Mouse (Mus musculus) frontal cortex, postnatal 14 days (tissue): ENCODE data around the gene Tbc1d8.

Source experiments
- DNase-seq, 2 experiments: peaks; one replicate each; pipeline ENCODE4 v3.0.0; 2022; ENCODE audit warnings: low spot score in 2 of 2

Tbc1d8 gene

GRCm38 (mm10) chr1:39478896-39479200 lies 293 bp upstream of the Tbc1d8 start:
- DNase-seq = no peak

DNA sequence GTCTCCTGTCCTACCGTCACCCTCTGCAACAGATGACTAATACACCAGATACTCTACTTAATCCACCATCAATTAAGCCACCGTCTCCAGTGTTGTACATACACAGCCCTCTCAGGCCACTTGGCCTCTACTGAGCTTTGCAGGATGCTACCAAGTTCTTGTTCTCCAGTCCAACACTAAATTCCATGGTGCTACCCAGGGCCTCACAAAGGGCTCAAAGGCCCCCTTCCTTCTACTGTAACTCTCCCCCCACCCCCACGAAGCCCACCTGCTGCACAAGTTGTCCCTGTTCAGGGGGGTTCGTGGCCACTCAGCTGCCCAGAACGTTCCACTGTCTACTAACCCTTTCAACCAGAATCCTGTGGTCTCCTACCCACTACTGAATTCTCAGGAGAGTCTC lies 1.5 kb downstream of the Tbc1d8 start:
- DNase-seq = no peak

DNA sequence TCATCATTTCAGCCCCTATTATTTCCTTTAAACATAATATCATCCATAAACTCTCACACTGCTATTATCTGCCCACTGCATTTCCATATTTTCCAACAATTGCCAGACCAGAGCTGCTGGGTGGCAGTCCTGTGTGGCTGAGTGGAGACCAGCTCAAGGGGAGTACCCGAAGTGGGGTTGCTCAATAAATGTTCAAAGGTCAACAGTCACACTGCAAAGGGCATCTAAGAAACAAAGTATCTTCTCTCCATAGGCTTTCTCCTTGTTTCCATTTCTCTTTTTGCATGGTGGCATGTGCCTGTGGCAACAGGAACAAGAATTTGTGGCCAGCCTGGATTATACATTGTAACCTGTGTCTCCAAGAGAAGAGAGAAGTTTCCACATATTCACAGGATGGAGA lies 2.2 kb downstream of the Tbc1d8 start:
- no peak for DNase-seq

GRCm38 (mm10) chr1:39474516-39474915 lies 4.0 kb downstream of the Tbc1d8 start:
- DNase-seq = no peak

DNA sequence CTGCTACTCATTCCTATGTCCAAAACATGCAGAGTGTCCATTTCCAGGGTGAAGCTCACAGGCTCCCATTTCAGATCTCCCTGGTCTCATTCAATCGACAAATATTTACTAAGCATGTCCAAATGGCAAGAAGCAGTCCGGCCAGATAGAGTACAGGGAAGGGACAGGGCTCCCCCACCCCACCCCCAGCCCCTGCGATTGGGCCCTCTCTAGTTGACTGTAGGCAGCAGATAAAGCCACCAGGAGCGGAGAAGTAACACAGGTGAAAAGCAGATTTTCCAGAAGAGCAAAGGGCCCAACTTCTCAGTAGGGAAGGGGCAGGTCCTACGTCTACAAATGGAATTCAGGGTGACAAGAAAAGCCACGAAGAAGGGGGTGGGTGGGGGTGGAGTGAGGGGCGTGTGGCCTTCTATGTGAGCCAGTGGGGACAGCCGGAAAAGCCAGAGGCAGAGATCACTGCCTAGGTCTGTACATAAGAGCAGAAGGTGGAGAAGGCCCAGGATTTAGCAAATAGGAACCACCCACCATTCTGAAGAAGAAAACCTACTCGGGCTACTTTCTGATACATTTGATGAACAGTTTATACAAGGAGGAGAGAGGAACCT lies 7.2 kb downstream of the Tbc1d8 start:
- DNase-seq = no peak

DNA sequence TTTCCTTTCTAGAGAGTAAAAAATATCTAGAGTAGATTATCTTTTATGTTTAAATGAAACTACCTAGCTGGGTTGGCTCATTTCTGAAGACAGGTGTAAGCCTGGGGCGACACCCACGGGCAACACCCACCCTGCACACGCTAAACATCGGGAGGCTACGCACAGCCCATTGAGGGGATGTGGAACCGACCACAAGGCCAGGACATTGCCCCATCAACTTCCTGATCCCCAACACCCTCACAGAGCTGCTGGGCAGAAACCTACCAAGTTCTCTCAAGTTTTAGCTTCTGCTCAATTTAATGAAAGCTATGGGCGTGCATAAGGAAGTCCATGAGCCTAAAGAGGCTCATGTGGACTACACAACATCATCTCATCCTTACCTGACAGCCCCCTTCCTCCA lies 9.6 kb downstream of the Tbc1d8 start:
- DNase-seq = no peak

DNA sequence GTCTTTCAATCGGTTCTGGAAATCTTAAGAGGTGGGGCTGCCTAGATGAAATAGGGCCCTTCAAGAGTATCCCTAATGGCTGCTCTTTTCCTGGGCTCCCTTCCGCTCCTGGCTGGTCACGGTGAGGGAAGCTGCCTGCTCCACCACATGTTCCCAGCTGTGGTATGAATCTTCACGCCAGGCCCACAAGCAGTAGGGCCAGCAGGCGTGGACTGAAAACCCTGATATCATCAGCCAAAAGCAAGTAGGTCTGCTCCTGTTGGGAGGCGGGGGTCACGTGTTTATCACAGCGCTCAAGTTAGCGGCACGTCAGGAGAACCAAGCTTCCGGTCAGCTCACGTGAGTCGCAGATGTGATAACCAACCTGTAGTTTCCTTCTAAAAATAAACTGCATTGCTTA lies 12.0 kb downstream of the Tbc1d8 start:
- DNase-seq = no peak

DNA sequence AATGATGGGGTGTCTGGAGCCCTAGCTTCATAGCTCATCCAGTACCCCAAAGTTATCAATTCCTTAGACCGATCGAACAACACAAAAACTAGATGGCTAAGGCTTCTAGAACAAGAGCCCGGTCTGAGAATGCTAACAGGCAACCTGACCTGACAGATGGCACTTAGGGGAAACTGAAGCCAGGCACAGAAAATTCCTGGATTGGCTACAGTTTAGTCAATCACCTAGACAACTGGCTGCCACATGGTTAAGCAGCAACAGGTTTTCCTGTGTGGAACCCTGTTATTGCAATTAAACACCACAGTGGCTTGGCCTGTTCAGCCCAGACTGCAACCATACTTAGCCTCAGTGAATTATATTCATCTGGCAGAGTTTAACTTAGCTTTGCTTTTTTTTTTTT lies 13.8 kb downstream of the Tbc1d8 start:
- no peak for DNase-seq

GRCm38 (mm10) chr1:39462937-39463444 lies 15.6 kb downstream of the Tbc1d8 start:
- no peak for DNase-seq

GRCm38 (mm10) chr1:39462036-39462435 lies 16.5 kb downstream of the Tbc1d8 start:
- DNase-seq = no peak

GRCm38 (mm10) chr1:39460495-39460894 lies 18.1 kb downstream of the Tbc1d8 start:
- no peak for DNase-seq

DNA sequence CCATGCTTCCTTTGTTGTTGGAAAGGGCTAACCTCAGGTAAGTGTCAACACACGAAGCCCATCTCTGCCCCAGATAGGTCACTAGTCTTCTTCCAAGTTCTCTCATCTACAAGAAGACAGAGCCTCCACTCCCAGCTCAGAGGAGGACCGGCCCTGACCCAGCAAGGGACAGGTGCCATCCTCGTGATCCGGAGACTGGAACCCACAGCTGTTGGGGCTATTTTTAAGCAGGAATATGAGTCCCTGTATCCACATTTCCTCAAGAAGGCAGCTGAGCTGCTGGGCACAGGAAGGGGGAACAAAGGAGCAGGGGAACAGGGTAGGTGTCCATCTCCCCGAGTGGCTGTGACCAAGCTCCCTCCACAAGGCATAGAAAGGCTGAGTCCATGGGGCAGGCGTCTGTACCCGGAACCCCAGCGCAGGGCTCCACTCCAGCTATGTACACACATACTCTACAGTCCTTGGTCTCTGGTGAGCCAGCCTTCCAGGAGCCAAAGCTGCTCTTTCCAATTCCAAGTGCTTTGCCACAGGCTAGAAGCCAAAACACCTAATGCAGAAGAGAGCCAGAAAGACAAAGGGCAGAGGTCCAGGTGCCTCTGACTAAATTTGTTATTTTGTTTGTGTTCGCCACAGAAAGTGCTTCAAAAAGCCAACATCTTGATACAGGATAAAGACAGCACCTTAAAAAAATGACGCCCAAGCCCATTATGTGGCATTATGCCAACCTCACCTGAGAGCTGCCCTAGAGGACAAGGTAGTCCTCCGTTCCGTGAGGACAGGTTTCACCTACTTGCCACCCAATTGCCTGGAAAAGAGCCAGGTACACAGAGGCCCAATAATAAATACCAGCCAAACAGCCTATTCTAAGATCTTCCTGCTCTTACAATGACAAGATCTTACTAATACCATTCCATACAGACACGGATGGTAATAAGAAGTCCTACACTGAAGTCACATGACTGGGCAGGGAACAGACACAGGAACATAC lies 20.4 kb downstream of the Tbc1d8 start:
- no peak for DNase-seq

- no peak for DNase-seq
These were observed 22.1 kb downstream of the Tbc1d8 start for GRCm38 (mm10) chr1:39456421-39456853.

GRCm38 (mm10) chr1:39455350-39456023 lies 23.1 kb downstream of the Tbc1d8 start:
- DNase-seq = no peak

DNA sequence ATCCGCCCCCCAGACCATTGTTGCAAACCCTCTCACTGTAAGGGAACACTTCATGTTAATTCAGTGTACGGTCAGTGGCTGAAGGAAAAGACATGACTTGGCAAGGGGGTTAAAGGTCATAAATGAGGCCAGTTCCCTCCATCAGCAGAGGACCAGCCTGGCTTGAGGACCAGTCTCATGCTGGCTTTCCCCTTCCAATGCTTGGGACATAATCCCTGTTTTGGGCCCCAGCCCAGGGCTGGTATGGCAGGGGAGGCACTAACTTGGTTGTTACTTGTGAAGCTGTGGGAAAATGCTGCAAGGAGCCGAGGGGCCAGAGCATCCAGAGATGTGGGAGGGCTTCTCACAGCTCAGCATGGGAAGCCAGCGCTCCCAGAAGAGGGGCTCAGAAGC lies 23.8 kb downstream of the Tbc1d8 start:
- DNase-seq = no peak

- no peak for DNase-seq
These were observed 24.3 kb downstream of the Tbc1d8 start for GRCm38 (mm10) chr1:39454108-39454782.

DNA sequence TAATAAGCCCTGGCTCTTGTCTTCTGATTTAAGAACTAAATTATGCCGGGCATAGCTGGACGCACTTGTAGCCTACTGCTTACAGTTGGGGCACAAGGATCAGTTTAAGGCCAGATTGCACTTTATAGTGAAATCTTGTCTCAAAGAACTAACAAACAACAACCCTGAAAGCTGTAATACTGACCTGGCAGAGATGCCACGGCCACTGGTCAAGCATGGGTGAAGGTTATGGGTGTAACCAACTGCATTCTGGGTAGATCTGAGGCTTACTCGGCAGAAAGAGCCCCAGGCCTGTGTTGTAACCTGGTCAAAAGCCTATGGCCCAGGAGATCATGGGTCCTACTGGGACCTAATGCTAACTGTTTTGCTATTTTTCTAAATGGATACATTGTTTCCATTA lies 26.4 kb downstream of the Tbc1d8 start:
- no peak for DNase-seq

GRCm38 (mm10) chr1:39450069-39450728 lies 28.4 kb downstream of the Tbc1d8 start:
- DNase-seq = no peak

DNA sequence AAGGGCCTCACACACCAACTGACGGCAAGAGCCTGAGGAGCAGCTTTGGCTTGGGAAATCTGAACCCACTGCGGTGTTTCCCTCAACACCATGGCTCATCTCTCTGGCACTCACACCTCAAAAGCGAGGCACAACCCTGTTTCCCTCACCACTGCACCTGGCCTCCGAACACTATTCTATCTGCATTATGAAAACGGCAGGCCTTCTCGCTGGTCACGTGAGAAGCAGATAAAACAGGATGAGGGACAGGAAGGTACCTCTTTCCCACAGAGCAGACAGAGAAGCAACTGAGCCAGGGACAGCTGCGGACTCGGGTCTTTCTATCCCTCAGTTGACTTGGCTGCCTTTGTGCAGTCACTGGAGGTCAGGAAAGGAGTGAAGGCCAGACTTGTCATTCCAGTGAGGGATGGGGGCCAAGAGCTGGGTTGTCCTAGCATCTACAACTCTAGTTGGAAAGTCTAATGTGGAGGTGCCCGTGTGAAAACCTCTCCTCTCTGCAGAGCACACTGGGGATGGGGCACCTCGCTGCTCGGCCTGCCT lies 29.2 kb downstream of the Tbc1d8 start:
- DNase-seq = no peak

DNA sequence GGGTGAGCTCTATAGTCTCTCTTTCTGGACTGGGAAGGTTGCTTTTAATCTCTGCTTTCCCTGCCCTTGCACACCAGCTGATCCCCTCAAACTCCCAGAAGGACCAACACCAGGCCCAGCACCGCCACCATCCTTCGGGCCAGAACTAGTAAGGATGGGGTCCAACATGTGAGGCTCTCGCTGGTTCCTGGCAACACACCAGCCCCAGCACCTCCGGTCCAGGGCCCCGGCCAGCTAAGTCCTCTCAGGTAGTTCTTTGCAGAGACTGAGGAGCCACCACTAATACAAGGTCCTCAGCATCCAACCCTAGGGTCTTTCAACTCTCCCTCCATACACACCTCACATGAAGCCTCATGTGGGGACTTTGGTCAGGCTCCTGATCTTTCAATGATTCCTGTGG lies 29.7 kb downstream of the Tbc1d8 start:
- DNase-seq = no peak

- DNase-seq = no peak
These were observed 30.3 kb downstream of the Tbc1d8 start for GRCm38 (mm10) chr1:39448238-39448637.
